Mouse (Mus musculus): ENCODE data around the gene Gm28036.

DNA sequence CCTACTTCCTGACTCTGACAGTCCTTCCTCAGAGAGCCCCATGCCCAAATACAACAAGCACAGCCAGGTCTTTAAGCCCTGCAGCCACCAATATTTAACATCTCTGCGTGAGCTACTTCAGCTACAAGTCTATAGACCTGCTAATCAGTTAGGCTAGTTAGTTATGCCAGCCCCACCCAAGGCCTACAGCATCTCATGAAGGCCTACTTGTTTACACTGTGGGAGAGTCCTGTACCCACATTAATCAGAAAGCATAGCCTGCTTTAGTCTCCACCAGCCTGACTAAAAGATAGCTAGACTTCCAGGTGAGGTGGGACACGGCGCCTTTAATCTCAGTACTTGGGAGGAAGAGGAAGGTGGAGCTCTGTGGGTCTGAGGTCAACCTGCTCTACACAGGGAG, 87.5 kb downstream of the Gm28036 start:
- TF ChIP-seq POLR2A (IDR thresholded peaks at IDR 0.05; ENCODE audit: low read depth, low read length) (no peak), CTCF (conservative IDR thresholded peaks at IDR 0.05; ENCODE audit: insufficient read depth, insufficient read length, low read depth, low read length) (no peak)
